Mouse (Mus musculus): Measurements from ENCODE around the gene Kctd18. TPM values are rescaled to one million over a fixed set of nuclear protein-coding genes. Genes with fewer than 3 reads are reported as not detected.
A peak's percentile ranks its signal among the peaks of the same experiment; 100 is the strongest.
"Not testable (repeated sequence)": the region's sequence is repeated elsewhere in the genome, so short reads cannot be mapped to it uniquely, and the experiment has no call there.

Kctd18 gene
- polyA plus RNA-seq, 2 experiments, result 3.2 to 3.4 TPM

DNA sequence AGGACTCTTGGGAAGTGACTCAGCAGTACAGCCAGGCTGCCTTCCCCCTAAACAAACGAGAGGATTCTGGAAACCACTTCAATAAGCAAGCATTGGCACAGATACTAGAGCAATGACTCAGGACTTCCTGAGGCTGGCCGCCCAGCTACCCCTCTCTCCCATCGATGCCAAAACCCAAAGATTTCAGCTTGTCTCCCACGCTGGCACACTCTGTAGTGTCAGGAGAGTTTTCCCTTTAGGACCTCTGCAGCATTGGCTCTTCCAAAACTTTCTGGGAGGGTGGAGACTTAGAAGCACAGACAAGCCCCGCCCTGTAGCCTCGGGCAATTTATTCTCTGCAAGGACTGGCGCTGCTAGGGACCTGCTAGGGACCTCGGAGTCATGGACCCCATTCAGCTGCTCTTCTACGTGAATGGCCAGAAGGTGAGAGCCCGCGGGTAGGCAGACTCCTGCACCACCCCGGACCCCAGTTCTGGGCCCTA, 10.9 kb upstream of the Kctd18 start, which contains the start of gene Aox1:
TSS of gene Aox1 (plus strand) at position 296 of the 482 bp plus-strand sequence.
- Histone ChIP-seq H3K4me3 (ENCODE audit: insufficient read depth in 1 of 2, low read depth in 2 of 2, low read length in 2 of 2) (peak within 1 kb of the TSS; percentile 29 to 38), H3K9ac (replicated peaks) (no peak within 1 kb of the TSS), H3K9me3 (ENCODE audit: control insufficient read depth, low read length) (no peaks in the 10 kb centered on the region), H3K36me3 (replicated peaks; ENCODE audit: control insufficient read depth, insufficient read depth, low read depth) (peaks cover 3% of the 10 kb centered on the region), H3K4me2 (ENCODE audit: low read depth) (peak within 1 kb of the TSS; percentile 61), H3K27ac (no peak within 1 kb of the TSS), H3K27me3 (ENCODE audit: control insufficient read depth, insufficient read depth, low read length) (no peaks in the 10 kb centered on the region), H3K4me1 (replicated peaks; ENCODE audit: control insufficient read depth in 2 of 2, insufficient read depth in 2 of 2, low read length in 1 of 2) (peaks cover 10 to 27% of the 10 kb centered on the region in 2 experiments)
- TF ChIP-seq EP300 (IDR thresholded peaks at IDR 0.05; ENCODE audit: low read depth), result no peak
- TF ChIP-seq CTCF (IDR thresholded peaks at IDR 0.05; ENCODE audit: low read depth), result no peak
- WGBS (ENCODE audit: insufficient replicate concordance), result 5% methylated on average over 12 of the region's 12 CpGs
- peak; percentile 59 for ATAC-seq (ENCODE audit: insufficient read depth)
- peak in 1 of 3 experiments; percentile 39 for DNase-seq (ENCODE audit: low read depth in 3 of 3, low spot score in 3 of 3)

DNA sequence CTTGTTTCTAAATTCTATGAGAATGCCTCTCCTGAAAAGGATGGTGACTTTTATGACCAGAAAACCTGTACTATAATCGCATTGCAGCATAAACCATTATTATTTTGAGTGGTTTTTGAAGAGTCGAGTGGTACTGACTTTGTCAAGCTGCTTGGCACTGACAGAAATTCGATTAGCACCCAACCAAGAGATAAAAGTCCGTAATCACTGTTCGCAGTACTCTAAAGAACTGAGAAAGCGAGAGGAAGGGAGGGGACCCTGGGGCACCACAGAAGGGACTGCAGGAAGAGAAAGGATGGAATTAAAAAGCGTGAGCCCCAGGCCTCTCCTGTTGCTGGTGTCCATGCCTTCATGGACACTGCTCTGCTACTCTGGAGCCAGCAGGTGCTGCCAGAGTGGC, 9.0 kb upstream of the Kctd18 start:
- Histone ChIP-seq H3K4me1 (replicated peaks; ENCODE audit: control insufficient read depth in 2 of 2, insufficient read depth in 2 of 2, low read length in 1 of 2) (peaks cover 10 to 27% of the 10 kb centered on the region in 2 experiments), H3K9me3 (ENCODE audit: control insufficient read depth, low read length) (no peaks in the 10 kb centered on the region), H3K4me2 (ENCODE audit: low read depth) (peak overlapping the region; percentile 44), H3K27ac (no peak overlapping the region), H3K9ac (replicated peaks) (no peak overlapping the region; the same call in 1 of the 2 replicates), H3K27me3 (ENCODE audit: control insufficient read depth, insufficient read depth, low read length) (no peaks in the 10 kb centered on the region), H3K36me3 (replicated peaks; ENCODE audit: control insufficient read depth, insufficient read depth, low read depth) (peaks cover 14% of the 10 kb centered on the region), H3K4me3 (ENCODE audit: insufficient read depth in 1 of 2, low read depth in 2 of 2, low read length in 2 of 2) (no peak overlapping the region; a peak in 1 of 4 replicates)
- ATAC-seq (ENCODE audit: insufficient read depth), result peak; percentile 50; the same call in 1 of the 2 replicates
- 21% methylated on average over 7 of the region's 7 CpGs for WGBS (ENCODE audit: insufficient replicate concordance)
- TF ChIP-seq CTCF (IDR thresholded peaks at IDR 0.05; ENCODE audit: low read depth), result no peak
- TF ChIP-seq EP300 (IDR thresholded peaks at IDR 0.05; ENCODE audit: low read depth), result no peak
- DNase-seq (ENCODE audit: low read depth in 3 of 3, low spot score in 3 of 3), result no peak

DNA sequence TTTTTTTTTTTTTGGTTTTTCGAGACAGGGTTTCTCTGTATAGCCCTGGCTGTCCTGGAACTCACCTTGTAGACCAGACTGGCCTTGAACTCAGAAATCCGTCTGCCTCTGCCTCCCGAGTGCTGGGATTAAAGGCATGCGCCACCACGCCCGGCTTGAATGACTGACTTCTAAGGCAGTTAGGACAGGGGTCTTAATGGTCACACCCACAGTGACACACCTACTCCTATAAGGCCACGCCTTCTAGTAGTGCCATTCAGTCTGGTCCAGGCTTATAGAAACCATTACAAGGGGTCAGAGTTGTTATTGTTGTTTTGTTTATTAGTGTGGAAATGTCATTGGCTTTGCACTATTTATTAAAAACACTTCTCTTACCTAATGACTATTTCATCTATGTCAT, 12.4 kb downstream of the Kctd18 start:
- H3K27ac ChIP-seq; ATAC-seq (ENCODE audit: insufficient read depth); H3K4me3 ChIP-seq (ENCODE audit: insufficient read depth in 1 of 2, low read depth in 2 of 2, low read length in 2 of 2); H3K9me3 ChIP-seq (ENCODE audit: control insufficient read depth, low read length); H3K4me1 ChIP-seq (replicated peaks; ENCODE audit: control insufficient read depth in 2 of 2, insufficient read depth in 2 of 2, low read length in 1 of 2); H3K36me3 ChIP-seq (replicated peaks; ENCODE audit: control insufficient read depth, insufficient read depth, low read depth); H3K9ac ChIP-seq (replicated peaks); H3K27me3 ChIP-seq (ENCODE audit: control insufficient read depth, insufficient read depth, low read length); H3K4me2 ChIP-seq (ENCODE audit: low read depth); DNase-seq (ENCODE audit: low read depth in 3 of 3, low spot score in 3 of 3): not testable (repeated sequence)
- WGBS (ENCODE audit: insufficient replicate concordance), result 80% methylated on average over 7 of the region's 7 CpGs

DNA sequence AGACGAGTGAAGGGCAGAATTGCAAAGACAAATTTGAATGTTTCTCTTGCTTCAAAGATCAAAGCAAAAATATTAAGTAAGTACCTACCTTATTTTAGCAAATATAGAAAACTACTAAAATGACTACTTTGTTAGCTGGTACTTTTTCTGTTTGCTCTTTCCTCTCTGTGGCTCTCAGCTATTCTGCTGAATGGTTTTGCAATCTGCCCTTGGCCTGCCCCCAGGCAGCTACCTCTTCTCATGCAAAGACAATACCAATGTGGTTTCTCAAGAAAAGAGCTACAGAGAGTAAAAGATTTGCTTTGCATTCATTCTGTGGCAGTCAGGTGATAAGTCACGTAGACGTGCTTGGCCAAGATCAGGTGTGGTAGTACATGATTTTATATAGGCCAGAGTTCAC, 20.6 kb downstream of the Kctd18 start:
- DNase-seq (ENCODE audit: low read depth in 3 of 3, low spot score in 3 of 3), result no peak
- Histone ChIP-seq H3K9me3 (ENCODE audit: control insufficient read depth, low read length) (no peaks in the 10 kb centered on the region), H3K36me3 (replicated peaks; ENCODE audit: control insufficient read depth, insufficient read depth, low read depth) (peaks cover 14% of the 10 kb centered on the region), H3K27me3 (ENCODE audit: control insufficient read depth, insufficient read depth, low read length) (no peaks in the 10 kb centered on the region), H3K9ac (replicated peaks) (no peak overlapping the region), H3K4me2 (ENCODE audit: low read depth) (peak overlapping the region; percentile 80), H3K4me1 (replicated peaks; ENCODE audit: control insufficient read depth in 2 of 2, insufficient read depth in 2 of 2, low read length in 1 of 2) (peaks cover 13 to 14% of the 10 kb centered on the region in 2 experiments), H3K4me3 (ENCODE audit: insufficient read depth in 1 of 2, low read depth in 2 of 2, low read length in 2 of 2) (no peak overlapping the region), H3K27ac (no peak overlapping the region)
- 64% methylated on average over 3 of the region's 3 CpGs for WGBS (ENCODE audit: insufficient replicate concordance)
- TF ChIP-seq EP300 (IDR thresholded peaks at IDR 0.05; ENCODE audit: low read depth) (no peak), CTCF (IDR thresholded peaks at IDR 0.05; ENCODE audit: low read depth) (no peak)
- ATAC-seq (ENCODE audit: insufficient read depth), result no peak

DNA sequence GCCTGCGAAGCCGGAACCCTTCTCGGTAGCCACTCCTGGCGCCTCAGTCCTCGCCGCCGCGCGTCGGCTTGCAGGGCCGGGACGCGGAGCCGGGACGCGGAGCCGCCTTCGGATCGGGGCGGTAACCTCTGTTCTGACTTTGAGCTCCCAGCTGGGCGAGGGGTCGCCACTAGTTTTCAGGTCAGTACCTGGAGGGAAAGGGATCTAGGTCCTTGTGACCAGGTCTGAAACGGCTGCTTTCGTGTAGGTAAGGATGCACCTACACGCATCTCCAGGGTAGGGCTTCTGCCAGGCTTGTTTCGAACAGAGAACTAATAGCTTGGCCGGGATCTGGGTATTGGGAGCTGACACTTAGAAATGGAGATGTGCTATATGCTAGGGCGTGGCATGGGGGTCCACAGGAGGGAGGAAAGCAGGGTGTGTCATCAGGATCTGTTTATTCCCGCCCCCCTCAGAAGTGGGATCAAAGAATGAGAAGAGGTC, 22.6 kb downstream of the Kctd18 start:
- no peaks in the 10 kb centered on the region for H3K9me3 ChIP-seq (ENCODE audit: control insufficient read depth, low read length)
- H3K4me2 ChIP-seq (ENCODE audit: low read depth), result peak overlapping the region; percentile 80
- 0% methylated on average over 29 of the region's 29 CpGs for WGBS (ENCODE audit: insufficient replicate concordance)
- TF ChIP-seq CTCF (IDR thresholded peaks at IDR 0.05; ENCODE audit: low read depth) (no peak), EP300 (IDR thresholded peaks at IDR 0.05; ENCODE audit: low read depth) (no peak)
- peak overlapping the region; percentile 98 for H3K9ac ChIP-seq (replicated peaks)
- DNase-seq (ENCODE audit: low read depth in 3 of 3, low spot score in 3 of 3) (no peak), ATAC-seq (ENCODE audit: insufficient read depth) (peak; percentile 87)
- peak overlapping the region; percentile 78 for H3K27ac ChIP-seq
- no peaks in the 10 kb centered on the region for H3K27me3 ChIP-seq (ENCODE audit: control insufficient read depth, insufficient read depth, low read length)
- H3K36me3 ChIP-seq (replicated peaks; ENCODE audit: control insufficient read depth, insufficient read depth, low read depth), result peaks cover 10% of the 10 kb centered on the region
- peak overlapping the region; percentile 76 to 99 for H3K4me3 ChIP-seq (ENCODE audit: insufficient read depth in 1 of 2, low read depth in 2 of 2, low read length in 2 of 2)
- peaks cover 13 to 14% of the 10 kb centered on the region in 2 experiments for H3K4me1 ChIP-seq (replicated peaks; ENCODE audit: control insufficient read depth in 2 of 2, insufficient read depth in 2 of 2, low read length in 1 of 2)

Measured in liver, embryonic 14.5 days (tissue).